Mouse (Mus musculus) liver, embryonic 16.5 days (tissue): ENCODE measurements around the gene Uggt2. TPM values are rescaled to one million over a fixed set of nuclear protein-coding genes. Genes with fewer than 3 reads are reported as not detected.

Experiments
- ATAC-seq: fragments of 200-750 bp; cut with Nextera tagmentation; 2 replicates; pipeline ENCODE4 v1.8.0; 2017; ENCODE audit warnings: low read depth, mild to moderate bottlenecking, moderate number of reproducible peaks, moderate library complexity
- H3K27ac ChIP-seq: fragments of 300-500 bp; sonication (generic); 2 replicates; pipeline ENCODE4 v1.5.1; 2014; ENCODE audit warnings: mild to moderate bottlenecking, low read length
- H3K27me3 ChIP-seq: fragments of 300-500 bp; sonication (generic); 2 replicates; pipeline ENCODE4 v1.6.1; 2014; ENCODE audit warnings: low read depth, low read length, mixed read lengths; ENCODE audit not compliant: control insufficient read depth, insufficient read depth
- H3K36me3 ChIP-seq: fragments of 300-500 bp; sonication (generic); 2 replicates; pipeline ENCODE4 v1.6.1; 2014; ENCODE audit warnings: mild to moderate bottlenecking; ENCODE audit not compliant: control insufficient read depth, insufficient read depth
- H3K4me1 ChIP-seq: fragments of 300-500 bp; sonication (generic); 2 replicates; pipeline ENCODE4 v1.6.1; 2014; ENCODE audit warnings: low read depth, low read length, mixed read lengths; ENCODE audit not compliant: control insufficient read depth
- H3K4me2 ChIP-seq: fragments of 300-500 bp; sonication (generic); 2 replicates; pipeline ENCODE4 v1.6.1; 2014; ENCODE audit warnings: low read depth, low read length, mixed read lengths
- H3K4me3 ChIP-seq: fragments of 300-500 bp; sonication (generic); 2 replicates; pipeline ENCODE4 v1.5.1; 2014; ENCODE audit warnings: low read depth, mild to moderate bottlenecking, low read length
- H3K9ac ChIP-seq: fragments of 300-500 bp; sonication (generic); 2 replicates; pipeline ENCODE4 v1.6.1; 2014; ENCODE audit warnings: low read depth, low read length
- H3K9me3 ChIP-seq: fragments of 300-500 bp; sonication (generic); replicated peaks from 2 replicates; pipeline ENCODE4 v1.6.1; 2016; ENCODE audit warnings: low read length; ENCODE audit not compliant: control insufficient read depth
- WGBS: fragments of 180-500 bp; shearing (Covaris S2); extraction: QIAGEN DNeasy Blood & Tissue Kit; methylation state at CpG from one replicate; pipeline ENCODE4 v1.1.7; 2014; ENCODE audit not compliant: insufficient replicate concordance; 5-methylcytosine and 5-hydroxymethylcytosine counted together
- polyA plus RNA-seq: library from polyadenylated mRNA; unstranded; fragments of >200 nt; fragmentation: Nextera tagmentation; extraction: Ambion mirVana; gene quantifications from 2 replicates; pipeline ENCODE4 v1.2.1, GENCODE M21; 2015

Uggt2 gene
- polyA plus RNA-seq, 1 experiment from 2014 or later: 1.1 TPM

DNA sequence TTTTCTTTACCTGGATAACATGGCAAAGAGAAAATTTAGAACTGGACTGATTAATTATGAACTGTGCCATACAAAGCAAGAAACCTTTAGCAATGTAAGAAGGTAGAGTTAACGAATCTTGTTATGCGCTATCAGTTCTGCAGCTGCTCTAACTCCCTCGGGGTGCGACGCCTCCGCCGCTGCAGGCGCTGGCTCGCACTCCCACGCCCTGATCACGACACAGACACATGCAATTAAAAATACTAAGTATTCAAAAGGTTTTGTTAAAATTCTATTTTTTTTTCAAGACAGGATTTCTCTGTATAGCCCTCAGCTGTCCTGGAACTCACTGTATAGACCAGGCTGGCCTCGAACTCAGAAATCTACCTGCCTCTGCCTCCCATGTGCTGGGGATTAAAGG, 85.7 kb downstream of the Uggt2 start:
- Histone ChIP-seq H3K9ac (no peak overlapping the region), H3K4me2 (no peak overlapping the region), H3K4me3 (no peak overlapping the region), H3K36me3 (no peaks in the 10 kb centered on the region), H3K4me1 (no peaks in the 10 kb centered on the region), H3K27ac (no peak overlapping the region), H3K27me3 (no peaks in the 10 kb centered on the region), H3K9me3 (no peaks in the 10 kb centered on the region)
- ATAC-seq: no peak
- WGBS: 65% methylated on average over 12 of the region's 12 CpGs

DNA sequence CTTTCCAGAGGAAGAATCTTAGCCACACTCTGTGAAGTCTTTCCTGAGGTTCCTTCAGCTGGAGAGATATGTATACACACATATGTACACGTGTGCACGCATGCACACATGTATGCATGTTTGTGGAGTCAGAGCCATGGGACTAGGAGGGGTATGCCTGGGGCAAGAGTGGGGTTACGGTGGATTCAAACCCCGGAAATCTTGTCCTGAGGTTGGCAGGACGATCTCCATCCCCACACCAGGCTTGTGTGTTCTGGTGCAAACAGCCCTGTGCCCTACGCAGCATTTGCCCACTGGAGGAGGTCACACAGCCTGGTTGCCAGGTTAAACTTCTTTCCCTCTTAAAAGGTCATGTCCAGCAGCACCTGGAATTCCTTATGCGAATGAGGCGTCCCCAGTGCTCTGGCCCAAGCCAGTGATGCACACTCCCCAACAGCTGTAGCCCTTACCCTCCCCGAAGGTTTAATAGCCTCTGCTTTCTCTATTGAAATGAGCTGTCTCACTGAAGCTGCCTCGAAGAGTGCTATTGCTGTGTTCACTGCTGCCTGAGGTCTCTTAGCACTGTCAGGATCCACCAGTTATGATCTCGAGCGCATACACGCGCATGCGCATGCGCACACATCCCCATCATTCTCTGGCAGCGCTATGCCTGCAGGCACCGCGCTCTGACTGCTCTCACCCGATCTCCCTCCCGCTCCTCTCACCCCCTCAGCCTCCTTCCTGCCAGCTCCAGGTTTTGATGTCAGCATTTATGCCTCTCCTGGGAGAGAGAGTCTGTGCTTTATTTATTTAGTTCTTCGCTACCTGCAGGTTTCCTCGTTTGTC, 86.4 kb downstream of the Uggt2 start:
- Histone ChIP-seq H3K4me3 (no peak overlapping the region), H3K4me2 (no peak overlapping the region), H3K27ac (no peak overlapping the region), H3K9ac (no peak overlapping the region), H3K4me1 (peaks cover 4% of the 10 kb centered on the region), H3K36me3 (no peaks in the 10 kb centered on the region), H3K27me3 (no peaks in the 10 kb centered on the region), H3K9me3 (no peaks in the 10 kb centered on the region)
- WGBS: 71% methylated on average over 23 of the region's 23 CpGs
- no peak for ATAC-seq

DNA sequence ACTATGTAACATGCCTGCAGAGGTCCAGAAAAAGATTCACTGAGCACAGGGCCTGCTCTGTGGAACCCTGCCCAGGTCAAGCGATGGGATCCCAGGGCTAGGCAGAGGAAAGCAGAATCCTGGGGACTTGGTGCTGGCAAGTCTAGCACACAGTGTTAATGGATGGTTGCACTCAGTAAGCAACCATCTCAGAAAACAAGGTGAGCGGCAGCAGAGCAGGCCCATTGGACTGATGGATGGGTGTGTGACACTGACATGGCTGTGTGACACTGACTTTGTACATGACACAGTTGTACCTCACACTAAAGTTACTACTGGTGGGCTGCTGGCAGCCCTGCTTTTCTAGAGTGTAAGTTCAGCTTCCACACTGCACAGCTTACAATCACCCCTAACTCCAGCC, 89.7 kb downstream of the Uggt2 start:
- no peaks in the 10 kb centered on the region for H3K36me3 ChIP-seq
- H3K4me3 ChIP-seq: no peak overlapping the region
- H3K4me2 ChIP-seq: no peak overlapping the region
- H3K9ac ChIP-seq: no peak overlapping the region
- no peaks in the 10 kb centered on the region for H3K27me3 ChIP-seq
- no peaks in the 10 kb centered on the region for H3K9me3 ChIP-seq
- peaks cover 4% of the 10 kb centered on the region for H3K4me1 ChIP-seq
- no peak overlapping the region for H3K27ac ChIP-seq
- no peak for ATAC-seq
- WGBS: 78% methylated on average over 2 of the region's 2 CpGs

DNA sequence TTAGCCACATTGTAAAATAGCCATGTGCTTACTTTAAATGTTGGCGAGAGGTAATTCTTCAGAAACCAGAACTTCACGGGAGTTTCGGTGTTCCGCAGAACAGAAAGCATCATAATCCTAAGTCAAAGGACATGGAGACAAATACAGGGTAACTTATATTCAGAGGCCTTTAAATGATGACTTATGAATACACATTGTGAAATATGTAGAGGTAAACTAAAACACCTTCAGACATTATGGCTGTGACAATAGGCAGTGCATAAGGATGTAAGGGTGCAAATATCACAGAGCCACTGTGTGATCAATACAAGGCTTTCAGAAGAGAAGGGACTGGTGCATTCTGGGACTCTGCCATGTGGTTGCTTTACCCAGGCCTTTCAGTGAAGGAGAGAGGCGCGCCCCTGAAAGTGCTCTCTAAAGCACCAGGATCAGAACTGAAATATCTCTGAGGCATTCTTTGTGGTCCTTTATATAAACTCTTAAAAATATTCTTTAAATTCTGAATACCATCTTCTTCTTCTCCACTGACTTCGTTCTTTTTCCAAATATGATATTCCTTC, 91.1 kb downstream of the Uggt2 start:
- Histone ChIP-seq H3K9ac (peak overlapping the region; percentile 66), H3K4me1 (peaks cover 4% of the 10 kb centered on the region), H3K27ac (peak overlapping the region; percentile 70), H3K36me3 (no peaks in the 10 kb centered on the region), H3K27me3 (no peaks in the 10 kb centered on the region), H3K4me3 (peak overlapping the region; percentile 67), H3K9me3 (no peaks in the 10 kb centered on the region), H3K4me2 (peak overlapping the region; percentile 91)
- 40% methylated on average over 7 of the region's 7 CpGs for WGBS
- no peak for ATAC-seq

DNA sequence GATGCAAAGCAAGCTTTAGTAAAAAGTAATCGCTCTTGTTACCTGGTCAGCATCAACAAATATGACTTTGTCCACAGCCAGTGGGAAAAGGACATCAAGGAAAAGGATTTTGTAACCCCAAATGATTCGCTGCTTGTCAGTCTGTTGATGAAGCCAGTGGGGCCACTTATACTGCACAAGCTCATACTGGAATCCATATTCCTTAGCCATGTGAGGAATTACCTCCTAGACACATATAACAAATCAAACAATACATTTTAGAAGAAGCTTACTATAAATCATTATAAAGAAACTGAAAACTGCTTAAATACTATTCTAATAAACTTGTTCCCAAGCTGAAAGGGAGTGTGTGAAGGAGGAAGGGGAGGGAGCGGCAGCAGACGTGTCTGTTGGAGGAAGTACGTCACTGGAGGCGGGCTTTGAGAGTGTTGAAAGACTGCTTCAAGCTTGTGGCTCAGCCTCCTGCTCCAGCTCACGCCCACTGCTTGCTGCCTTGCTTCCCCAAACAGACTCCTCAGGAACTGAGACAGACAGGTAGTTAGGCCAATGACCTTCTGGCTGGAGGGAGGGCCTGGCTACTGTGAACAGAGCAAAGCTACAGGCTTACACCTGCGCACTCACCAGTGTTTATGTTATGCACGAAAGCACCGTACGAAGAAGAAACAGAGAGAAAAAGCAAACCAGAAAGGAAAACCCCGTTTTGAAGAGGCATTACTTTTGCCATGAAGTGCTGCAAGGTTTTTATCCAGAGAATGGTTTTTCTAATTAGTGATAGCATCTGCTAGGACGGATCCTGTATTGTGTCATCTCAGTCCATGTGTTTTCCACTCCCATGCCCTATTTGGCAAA, 91.9 kb downstream of the Uggt2 start:
- Histone ChIP-seq H3K4me2 (peak overlapping the region; percentile 91), H3K27ac (peak overlapping the region; percentile 77), H3K9me3 (no peaks in the 10 kb centered on the region), H3K27me3 (no peaks in the 10 kb centered on the region), H3K4me1 (peaks cover 4% of the 10 kb centered on the region), H3K4me3 (peak overlapping the region; percentile 67), H3K9ac (peak overlapping the region; percentile 66), H3K36me3 (no peaks in the 10 kb centered on the region)
- ATAC-seq: peak; percentile 100
- WGBS: 2% methylated on average over 13 of the region's 13 CpGs

DNA sequence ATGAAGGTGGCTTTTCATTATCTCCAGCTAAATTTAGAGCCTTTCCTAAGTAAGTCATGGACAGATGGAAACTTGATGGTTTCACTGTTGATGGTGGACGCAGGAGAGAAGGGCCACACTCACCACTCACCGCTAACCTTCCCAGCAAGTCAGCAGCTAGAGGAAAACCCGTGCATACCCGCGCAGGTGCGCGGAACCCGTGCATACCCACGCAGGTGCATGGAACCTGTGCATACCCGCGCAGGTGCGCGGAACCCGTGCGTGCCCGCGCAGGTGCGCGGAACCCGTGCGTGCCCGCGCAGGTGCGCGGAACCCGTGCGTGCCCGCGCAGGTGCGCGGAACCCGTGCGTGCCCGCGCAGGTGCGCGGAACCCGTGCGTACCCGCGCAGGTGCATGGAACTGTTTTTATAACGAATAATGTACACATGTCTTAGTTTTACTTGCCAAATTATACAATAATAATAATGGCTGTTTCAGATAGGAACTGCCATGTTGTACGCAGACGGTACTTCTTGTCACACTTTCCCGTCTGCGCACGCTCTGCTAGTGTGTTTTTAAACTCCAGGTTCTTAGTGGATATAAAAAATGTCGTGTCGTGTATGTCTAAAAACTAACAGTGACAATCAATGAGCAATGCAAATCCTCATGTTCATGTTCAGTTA, 92.7 kb downstream of the Uggt2 start:
- no peak for ATAC-seq
- Histone ChIP-seq H3K36me3 (no peaks in the 10 kb centered on the region), H3K4me2 (peak overlapping the region; percentile 91), H3K4me1 (peaks cover 4% of the 10 kb centered on the region), H3K27me3 (no peaks in the 10 kb centered on the region), H3K4me3 (peak overlapping the region; percentile 67), H3K27ac (peak overlapping the region; percentile 77), H3K9me3 (no peaks in the 10 kb centered on the region), H3K9ac (peak overlapping the region; percentile 62)
- WGBS: 1% methylated on average over 49 of the region's 49 CpGs

DNA sequence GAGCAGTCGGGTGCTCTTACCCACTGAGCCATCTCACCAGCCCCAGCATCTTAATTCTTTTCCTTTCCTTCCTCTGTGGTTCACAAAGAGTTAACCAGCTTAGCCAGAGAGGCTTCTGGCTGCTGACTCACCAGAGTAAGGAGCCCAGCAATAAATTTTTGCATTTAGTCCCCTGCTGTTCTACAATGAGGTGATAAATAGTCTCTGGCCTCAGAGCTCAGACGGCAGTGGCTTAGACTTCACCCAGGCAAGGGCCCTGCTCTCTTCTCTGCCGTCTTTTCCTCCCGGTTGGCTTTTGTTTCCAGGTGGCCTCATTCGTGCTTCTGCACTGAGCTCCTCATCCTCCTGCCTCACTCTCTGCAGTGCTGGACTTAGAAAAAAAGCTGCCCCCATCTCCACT, 93.4 kb downstream of the Uggt2 start:
- H3K4me3 ChIP-seq: no peak overlapping the region
- 11% methylated on average over 5 of the region's 5 CpGs for WGBS
- no peaks in the 10 kb centered on the region for H3K27me3 ChIP-seq
- H3K4me1 ChIP-seq: peaks cover 4% of the 10 kb centered on the region
- no peaks in the 10 kb centered on the region for H3K9me3 ChIP-seq
- no peaks in the 10 kb centered on the region for H3K36me3 ChIP-seq
- H3K4me2 ChIP-seq: peak overlapping the region; percentile 91; the same call in 1 of the 2 replicates
- H3K9ac ChIP-seq: no peak overlapping the region
- ATAC-seq: no peak
- no peak overlapping the region for H3K27ac ChIP-seq

DNA sequence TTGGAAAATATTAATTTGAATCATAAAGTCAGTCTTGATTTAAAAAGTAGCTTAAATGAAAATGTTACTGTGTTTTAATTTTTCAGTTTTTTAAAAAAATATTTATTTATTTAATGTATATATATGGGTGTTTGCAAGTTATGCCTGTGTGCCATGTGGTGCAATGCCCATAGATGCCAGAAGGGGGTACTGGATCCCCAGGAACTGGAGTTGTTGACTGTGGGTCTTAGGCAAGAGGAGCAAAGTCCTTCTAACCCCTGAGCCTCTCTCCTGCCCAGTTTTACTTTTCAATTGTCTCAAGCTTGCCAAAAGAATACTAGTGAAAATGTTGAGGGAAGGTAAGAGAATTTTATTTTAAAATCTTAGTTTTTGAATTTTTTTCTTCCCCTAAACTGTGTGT, 95.9 kb downstream of the Uggt2 start:
- ATAC-seq: no peak
- H3K27ac ChIP-seq: no peak overlapping the region
- H3K9ac ChIP-seq: no peak overlapping the region

More for the DNA sequence above, 95.9 kb downstream of the Uggt2 start:
- Histone ChIP-seq H3K4me1 (peaks cover 4% of the 10 kb centered on the region), H3K27me3 (no peaks in the 10 kb centered on the region), H3K4me3 (no peak overlapping the region), H3K9me3 (no peaks in the 10 kb centered on the region), H3K36me3 (no peaks in the 10 kb centered on the region), H3K4me2 (no peak overlapping the region)
